Mouse (Mus musculus) erythroid progenitor cell, adult 5-6 weeks (primary cell): ENCODE results near the gene Vangl1. TPM values are rescaled to one million over a fixed set of nuclear protein-coding genes. Genes with fewer than 3 reads are reported as not detected.

Experiments used
- ATAC-seq: replicated peaks from 2 replicates; pipeline ENCODE4 v1.8.0; 2016; ENCODE audit warnings: moderate number of reproducible peaks, mild to moderate bottlenecking, moderate TSS enrichment, inconsistent platforms; ENCODE audit not compliant: poor library complexity, low FRiP score, severe bottlenecking
- total RNA-seq, 2 experiments: library from RNA; stranded (forward) in 1 of 2; stranded (reverse) in 1 of 2; fragments of 150-400 nt in 1 of 2; fragments of 186-747, 209-891 nt in 1 of 2; gene quantifications; 2 replicates each; pipeline versions ENCODE4 v1.2.3 to v1.2.4; 2015 to 2017; ENCODE audit warnings: low replicate concordance in 2 of 2

Vangl1 gene
- total RNA-seq, 2 experiments from 2014 or later: 31.0 to 109 TPM

GRCm38 (mm10) chr3:102199991-102200390, 4.5 kb downstream of the Vangl1 start:
- no peak for ATAC-seq

- no peak for ATAC-seq
Observed at GRCm38 (mm10) chr3:102199226-102199625, 5.3 kb downstream of the Vangl1 start.

GRCm38 (mm10) chr3:102198446-102198845, 6.0 kb downstream of the Vangl1 start:
- ATAC-seq: no peak

- no peak for ATAC-seq
Observed at GRCm38 (mm10) chr3:102197746-102198145, 6.7 kb downstream of the Vangl1 start.

- ATAC-seq: no peak
Observed at GRCm38 (mm10) chr3:102197152-102197551, 7.3 kb downstream of the Vangl1 start.

GRCm38 (mm10) chr3:102196166-102196565, 8.3 kb downstream of the Vangl1 start:
- no peak for ATAC-seq

GRCm38 (mm10) chr3:102195762-102196161, 8.7 kb downstream of the Vangl1 start:
- ATAC-seq: no peak

GRCm38 (mm10) chr3:102194291-102195051, 10.0 kb downstream of the Vangl1 start:
- no peak for ATAC-seq

GRCm38 (mm10) chr3:102193488-102194290, 10.8 kb downstream of the Vangl1 start:
- no peak for ATAC-seq

GRCm38 (mm10) chr3:102192621-102193020, 11.9 kb downstream of the Vangl1 start:
- no peak for ATAC-seq

GRCm38 (mm10) chr3:102191575-102191974, 12.9 kb downstream of the Vangl1 start:
- ATAC-seq: no peak

GRCm38 (mm10) chr3:102190642-102191041, 13.9 kb downstream of the Vangl1 start:
- ATAC-seq: no peak

GRCm38 (mm10) chr3:102190015-102190414, 14.5 kb downstream of the Vangl1 start:
- ATAC-seq: no peak

- no peak for ATAC-seq
Observed at GRCm38 (mm10) chr3:102188972-102189371, 15.5 kb downstream of the Vangl1 start.

GRCm38 (mm10) chr3:102187401-102187800, 17.1 kb downstream of the Vangl1 start:
- no peak for ATAC-seq

- no peak for ATAC-seq
Observed at GRCm38 (mm10) chr3:102184721-102185120, 19.8 kb downstream of the Vangl1 start.

GRCm38 (mm10) chr3:102182601-102183000, 21.9 kb downstream of the Vangl1 start:
- ATAC-seq: no peak

- ATAC-seq: no peak
Observed at GRCm38 (mm10) chr3:102181191-102181590, 23.3 kb downstream of the Vangl1 start.

GRCm38 (mm10) chr3:102180746-102181145, 23.7 kb downstream of the Vangl1 start:
- ATAC-seq: peak; percentile 65

GRCm38 (mm10) chr3:102179869-102180268, 24.6 kb downstream of the Vangl1 start:
- ATAC-seq: no peak
